Mouse (Mus musculus): ENCODE measurements around the gene Fam208a. TPM values are rescaled to one million over a fixed set of nuclear protein-coding genes. Genes with fewer than 3 reads are reported as not detected.

Fam208a gene
- polyA plus RNA-seq, 2 experiments: 11.1 to 33.1 TPM

- H3K4me3 ChIP-seq (replicated peaks; ENCODE audit: low read length): no peak overlapping the region
- TF ChIP-seq POLR2A (IDR thresholded peaks at IDR 0.05; ENCODE audit: borderline replicate concordance, extremely low read depth, insufficient read depth, insufficient read length): no peak
- 89% methylated on average over 4 of the region's 4 CpGs for WGBS
- H3K36me3 ChIP-seq (ENCODE audit: control insufficient read depth, insufficient read depth, low read length): peaks cover 32% of the 10 kb centered on the region
- DNase-seq (ENCODE audit: low spot score): peak; percentile 51
- H3K4me1 ChIP-seq (ENCODE audit: control insufficient read depth, insufficient read depth, low read length): no peaks in the 10 kb centered on the region
- H3K9ac ChIP-seq (ENCODE audit: low read depth, low read length, severe bottlenecking): no peak overlapping the region
- H3K27me3 ChIP-seq (ENCODE audit: control insufficient read depth, insufficient read depth, low read length): no peaks in the 10 kb centered on the region
- peaks cover 11% of the 10 kb centered on the region; the same call in 1 of the 2 replicates for H3K9me3 ChIP-seq (ENCODE audit: control insufficient read depth, low read length)
- ATAC-seq (ENCODE audit: low FRiP score, low read depth): no peak
- H3K4me2 ChIP-seq (replicated peaks; ENCODE audit: low read depth, low read length, severe bottlenecking): no peak overlapping the region
- no peak overlapping the region for H3K27ac ChIP-seq (replicated peaks; ENCODE audit: low read depth, low read length)
These were observed 23.2 kb upstream of the Fam208a start for GRCm38 (mm10) chr14:27405452-27405851.

GRCm38 (mm10) chr14:27405947-27406346 lies 22.7 kb upstream of the Fam208a start:
- no peak for TF ChIP-seq POLR2A (IDR thresholded peaks at IDR 0.05; ENCODE audit: borderline replicate concordance, extremely low read depth, insufficient read depth, insufficient read length)
- no peak overlapping the region for H3K27ac ChIP-seq (replicated peaks; ENCODE audit: low read depth, low read length)
- H3K9ac ChIP-seq (ENCODE audit: low read depth, low read length, severe bottlenecking): no peak overlapping the region
- peaks cover 11% of the 10 kb centered on the region; the same call in 1 of the 2 replicates for H3K9me3 ChIP-seq (ENCODE audit: control insufficient read depth, low read length)
- H3K4me1 ChIP-seq (ENCODE audit: control insufficient read depth, insufficient read depth, low read length): no peaks in the 10 kb centered on the region
- no peak overlapping the region for H3K4me3 ChIP-seq (replicated peaks; ENCODE audit: low read length)
- peaks cover 28% of the 10 kb centered on the region for H3K36me3 ChIP-seq (ENCODE audit: control insufficient read depth, insufficient read depth, low read length)
- no peak overlapping the region for H3K4me2 ChIP-seq (replicated peaks; ENCODE audit: low read depth, low read length, severe bottlenecking)
- 98% methylated on average over 2 of the region's 2 CpGs for WGBS
- H3K27me3 ChIP-seq (ENCODE audit: control insufficient read depth, insufficient read depth, low read length): no peaks in the 10 kb centered on the region
- DNase-seq (ENCODE audit: low spot score) (no peak), ATAC-seq (ENCODE audit: low FRiP score, low read depth) (no peak)

GRCm38 (mm10) chr14:27408240-27408639 lies 20.4 kb upstream of the Fam208a start:
- no peaks in the 10 kb centered on the region for H3K4me1 ChIP-seq (ENCODE audit: control insufficient read depth, insufficient read depth, low read length)
- peaks cover 11% of the 10 kb centered on the region; the same call in 1 of the 2 replicates for H3K9me3 ChIP-seq (ENCODE audit: control insufficient read depth, low read length)
- DNase-seq (ENCODE audit: low spot score): no peak
- WGBS: 85% methylated on average over 3 of the region's 3 CpGs
- H3K4me2 ChIP-seq (replicated peaks; ENCODE audit: low read depth, low read length, severe bottlenecking): no peak overlapping the region
- no peak for TF ChIP-seq POLR2A (IDR thresholded peaks at IDR 0.05; ENCODE audit: borderline replicate concordance, extremely low read depth, insufficient read depth, insufficient read length)
- no peak overlapping the region for H3K9ac ChIP-seq (ENCODE audit: low read depth, low read length, severe bottlenecking)
- peaks cover 9% of the 10 kb centered on the region for H3K36me3 ChIP-seq (ENCODE audit: control insufficient read depth, insufficient read depth, low read length)
- no peaks in the 10 kb centered on the region for H3K27me3 ChIP-seq (ENCODE audit: control insufficient read depth, insufficient read depth, low read length)
- no peak overlapping the region for H3K27ac ChIP-seq (replicated peaks; ENCODE audit: low read depth, low read length)
- ATAC-seq (ENCODE audit: low FRiP score, low read depth): no peak
- no peak overlapping the region for H3K4me3 ChIP-seq (replicated peaks; ENCODE audit: low read length)

GRCm38 (mm10) chr14:27409662-27410061 lies 19.0 kb upstream of the Fam208a start:
- H3K4me3 ChIP-seq (replicated peaks; ENCODE audit: low read length): no peak overlapping the region
- no peak overlapping the region for H3K9ac ChIP-seq (ENCODE audit: low read depth, low read length, severe bottlenecking)
- WGBS: 92% methylated on average over 3 of the region's 3 CpGs
- no peak overlapping the region for H3K4me2 ChIP-seq (replicated peaks; ENCODE audit: low read depth, low read length, severe bottlenecking)
- H3K9me3 ChIP-seq (ENCODE audit: control insufficient read depth, low read length): peaks cover 11% of the 10 kb centered on the region; the same call in 1 of the 2 replicates
- no peak for TF ChIP-seq POLR2A (IDR thresholded peaks at IDR 0.05; ENCODE audit: borderline replicate concordance, extremely low read depth, insufficient read depth, insufficient read length)
- DNase-seq (ENCODE audit: low spot score) (no peak), ATAC-seq (ENCODE audit: low FRiP score, low read depth) (no peak)
- H3K36me3 ChIP-seq (ENCODE audit: control insufficient read depth, insufficient read depth, low read length): no peaks in the 10 kb centered on the region
- H3K27ac ChIP-seq (replicated peaks; ENCODE audit: low read depth, low read length): no peak overlapping the region
- no peaks in the 10 kb centered on the region for H3K4me1 ChIP-seq (ENCODE audit: control insufficient read depth, insufficient read depth, low read length)
- H3K27me3 ChIP-seq (ENCODE audit: control insufficient read depth, insufficient read depth, low read length): no peaks in the 10 kb centered on the region

GRCm38 (mm10) chr14:27411492-27411891 lies 17.1 kb upstream of the Fam208a start:
- TF ChIP-seq POLR2A (IDR thresholded peaks at IDR 0.05; ENCODE audit: borderline replicate concordance, extremely low read depth, insufficient read depth, insufficient read length): no peak
- Histone ChIP-seq H3K4me2 (replicated peaks; ENCODE audit: low read depth, low read length, severe bottlenecking) (no peak overlapping the region), H3K4me1 (ENCODE audit: control insufficient read depth, insufficient read depth, low read length) (no peaks in the 10 kb centered on the region), H3K9me3 (ENCODE audit: control insufficient read depth, low read length) (peaks cover 7% of the 10 kb centered on the region; the same call in 1 of the 2 replicates), H3K27ac (replicated peaks; ENCODE audit: low read depth, low read length) (no peak overlapping the region), H3K36me3 (ENCODE audit: control insufficient read depth, insufficient read depth, low read length) (no peaks in the 10 kb centered on the region), H3K27me3 (ENCODE audit: control insufficient read depth, insufficient read depth, low read length) (no peaks in the 10 kb centered on the region), H3K9ac (ENCODE audit: low read depth, low read length, severe bottlenecking) (no peak overlapping the region), H3K4me3 (replicated peaks; ENCODE audit: low read length) (no peak overlapping the region)
- DNase-seq (ENCODE audit: low spot score) (no peak), ATAC-seq (ENCODE audit: low FRiP score, low read depth) (no peak)
- 83% methylated on average over 7 of the region's 7 CpGs for WGBS

- H3K9me3 ChIP-seq (ENCODE audit: control insufficient read depth, low read length): peaks cover 7% of the 10 kb centered on the region; the same call in 1 of the 2 replicates
- H3K27me3 ChIP-seq (ENCODE audit: control insufficient read depth, insufficient read depth, low read length): no peaks in the 10 kb centered on the region
- H3K4me2 ChIP-seq (replicated peaks; ENCODE audit: low read depth, low read length, severe bottlenecking): no peak overlapping the region
- no peak for ATAC-seq (ENCODE audit: low FRiP score, low read depth)
- no peaks in the 10 kb centered on the region for H3K4me1 ChIP-seq (ENCODE audit: control insufficient read depth, insufficient read depth, low read length)
- no peaks in the 10 kb centered on the region for H3K36me3 ChIP-seq (ENCODE audit: control insufficient read depth, insufficient read depth, low read length)
- DNase-seq (ENCODE audit: low spot score): no peak
- H3K9ac ChIP-seq (ENCODE audit: low read depth, low read length, severe bottlenecking): no peak overlapping the region
- no peak for TF ChIP-seq POLR2A (IDR thresholded peaks at IDR 0.05; ENCODE audit: borderline replicate concordance, extremely low read depth, insufficient read depth, insufficient read length)
- no peak overlapping the region for H3K4me3 ChIP-seq (replicated peaks; ENCODE audit: low read length)
- no peak overlapping the region for H3K27ac ChIP-seq (replicated peaks; ENCODE audit: low read depth, low read length)
- WGBS: 73% methylated on average over 8 of the region's 8 CpGs
These were observed 15.9 kb upstream of the Fam208a start for GRCm38 (mm10) chr14:27412699-27413098.
